Mouse (Mus musculus): ENCODE measurements around the gene Dennd1a.

Gene Dennd1a

DNA sequence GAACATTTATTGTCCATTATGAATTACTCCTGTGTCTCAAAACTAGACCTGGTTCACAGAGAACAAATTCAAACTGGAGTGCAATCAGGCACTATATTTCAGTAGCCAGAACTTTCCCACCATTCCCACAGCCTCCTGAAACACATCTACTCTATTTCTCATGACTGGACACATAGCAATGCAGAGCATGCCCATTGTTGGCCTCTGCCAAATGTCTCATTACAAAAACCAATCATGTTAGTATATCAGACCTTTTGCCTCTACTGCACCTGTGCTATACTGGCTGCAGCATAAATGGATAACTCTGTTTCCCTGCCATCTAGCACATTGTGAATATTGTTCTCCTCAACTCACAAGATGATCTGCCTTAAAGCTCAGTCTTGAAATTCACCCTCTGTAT is 238.2 kb downstream of the Dennd1a start:
- peak; percentile 87 for DNase-seq (ENCODE audit: inconsistent ontology term)

GRCm38 (mm10) chr2:38045286-38045685 is 241.9 kb downstream of the Dennd1a start:
- no peak for DNase-seq (ENCODE audit: inconsistent ontology term)

GRCm38 (mm10) chr2:38040845-38041244 is 246.3 kb downstream of the Dennd1a start:
- peak; percentile 98 for DNase-seq (ENCODE audit: inconsistent ontology term)

DNA sequence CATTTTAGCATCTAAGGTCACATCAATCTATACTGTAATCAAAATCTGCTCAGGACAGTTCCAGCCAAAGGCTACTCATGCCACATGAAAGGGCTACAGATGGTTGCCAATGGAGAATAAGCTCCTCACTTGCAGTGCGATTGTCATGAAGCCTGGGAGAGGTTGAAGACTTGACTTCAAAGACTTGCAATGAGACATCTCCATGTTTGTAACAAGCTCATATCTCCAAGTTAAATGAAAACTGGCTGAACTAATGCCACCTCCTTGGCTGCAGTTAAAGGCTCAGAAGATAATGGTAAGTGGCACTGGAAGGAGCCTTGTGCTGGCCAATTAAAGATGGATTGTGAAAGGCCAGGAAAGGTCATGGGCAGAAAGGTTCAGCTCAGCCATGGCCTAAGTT is 247.6 kb downstream of the Dennd1a start:
- DNase-seq (ENCODE audit: inconsistent ontology term), result no peak

- DNase-seq (ENCODE audit: inconsistent ontology term), result no peak
Measured at GRCm38 (mm10) chr2:38028317-38028716, 258.9 kb downstream of the Dennd1a start.

GRCm38 (mm10) chr2:38025615-38026014 is 261.6 kb downstream of the Dennd1a start:
- DNase-seq (ENCODE audit: inconsistent ontology term), result no peak

DNA sequence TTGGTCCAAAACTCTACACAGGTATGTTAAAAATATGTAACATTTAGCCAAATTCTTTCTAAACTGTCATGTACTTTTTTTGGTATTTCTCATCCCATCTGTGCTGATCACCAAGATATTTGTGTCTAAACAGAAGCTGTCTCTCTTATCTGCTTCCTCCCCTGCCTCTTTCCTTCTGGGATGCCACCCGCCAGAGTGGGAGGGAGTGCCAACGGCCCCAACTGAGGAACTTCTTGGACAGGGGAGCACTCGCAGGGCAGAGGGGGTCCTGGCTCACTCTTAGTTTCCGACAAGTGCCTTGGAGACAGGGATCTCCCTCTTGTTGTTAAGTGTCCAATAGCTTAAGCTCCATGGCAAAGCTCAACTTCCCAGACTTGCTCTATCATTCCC is 263.5 kb downstream of the Dennd1a start:
- DNase-seq (ENCODE audit: inconsistent ontology term), result no peak

DNA sequence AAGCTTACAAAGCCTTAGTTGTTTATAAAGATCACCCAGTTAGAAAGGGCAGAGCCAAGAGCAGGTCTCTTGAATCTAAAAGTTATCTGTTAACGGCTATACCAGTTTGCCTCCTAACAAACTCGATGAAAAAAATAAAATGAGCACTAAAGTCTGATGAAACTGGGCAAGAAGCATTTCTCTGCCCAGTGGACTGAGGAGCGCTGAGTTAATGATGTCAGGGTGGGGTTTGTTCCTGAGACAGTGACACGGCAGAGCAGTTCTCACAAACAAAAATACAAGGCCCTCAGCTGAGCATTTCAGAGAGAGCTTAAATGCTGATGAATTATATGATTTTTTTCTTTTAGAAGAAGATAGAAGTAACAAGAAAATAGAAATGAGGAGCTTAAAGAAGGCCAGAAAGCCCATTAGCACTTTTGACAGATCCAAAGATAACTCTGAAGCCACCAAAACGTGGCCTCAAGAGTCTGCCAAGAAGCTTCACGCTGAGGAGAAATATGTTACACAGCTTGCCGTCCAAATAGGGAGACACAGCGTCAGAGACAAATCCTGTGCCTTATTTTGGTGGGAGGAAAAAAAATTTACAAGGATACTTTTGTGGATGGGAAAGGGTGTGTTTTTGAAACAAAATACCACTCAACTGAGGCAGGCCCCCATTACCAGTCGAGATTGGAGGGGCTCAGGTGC is 264.0 kb downstream of the Dennd1a start:
- DNase-seq (ENCODE audit: inconsistent ontology term), result peak; percentile 32

DNA sequence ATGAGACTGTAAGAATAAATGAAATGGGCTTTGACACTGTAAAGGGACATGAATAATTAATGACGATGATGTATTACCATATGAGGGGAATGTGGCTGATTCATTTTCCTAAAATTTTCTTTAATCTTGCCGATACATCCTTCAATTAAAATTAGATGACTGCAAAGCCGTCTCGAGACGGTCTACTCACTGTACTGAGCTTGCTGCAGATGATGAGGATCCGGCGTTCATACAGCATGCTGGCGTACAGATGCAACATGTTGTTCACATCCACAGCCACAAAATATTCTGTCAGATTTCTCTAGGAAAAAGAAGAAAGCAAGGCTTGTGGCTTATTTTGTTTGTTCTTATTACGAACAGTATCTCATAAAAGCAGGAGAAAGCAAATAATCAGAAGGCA is 266.0 kb downstream of the Dennd1a start:
- DNase-seq (ENCODE audit: inconsistent ontology term), result no peak

GRCm38 (mm10) chr2:38014702-38015101 is 272.5 kb downstream of the Dennd1a start:
- no peak for DNase-seq (ENCODE audit: inconsistent ontology term)

- DNase-seq (ENCODE audit: inconsistent ontology term), result peak; percentile 72
Measured at GRCm38 (mm10) chr2:38013839-38014365, 273.3 kb downstream of the Dennd1a start.

DNA sequence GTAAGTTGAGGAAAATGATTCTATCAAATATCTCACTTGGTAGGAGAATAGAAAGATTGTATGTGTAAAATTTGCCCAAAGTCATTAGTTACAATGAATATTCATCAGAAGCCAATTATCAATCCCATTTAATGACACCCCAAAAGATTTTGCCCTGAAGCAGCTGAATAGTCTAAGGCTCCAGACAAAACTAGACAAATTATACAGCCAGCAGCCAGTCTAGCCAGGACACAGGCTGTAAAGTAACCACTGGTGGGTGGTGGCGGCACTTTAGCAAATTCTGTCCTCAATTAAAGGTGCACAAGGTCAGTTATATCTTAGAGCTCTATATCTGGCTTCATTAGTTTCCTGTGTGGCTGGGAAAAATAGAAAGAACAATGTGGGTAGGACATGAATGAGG is 280.0 kb downstream of the Dennd1a start:
- DNase-seq (ENCODE audit: inconsistent ontology term), result no peak

DNA sequence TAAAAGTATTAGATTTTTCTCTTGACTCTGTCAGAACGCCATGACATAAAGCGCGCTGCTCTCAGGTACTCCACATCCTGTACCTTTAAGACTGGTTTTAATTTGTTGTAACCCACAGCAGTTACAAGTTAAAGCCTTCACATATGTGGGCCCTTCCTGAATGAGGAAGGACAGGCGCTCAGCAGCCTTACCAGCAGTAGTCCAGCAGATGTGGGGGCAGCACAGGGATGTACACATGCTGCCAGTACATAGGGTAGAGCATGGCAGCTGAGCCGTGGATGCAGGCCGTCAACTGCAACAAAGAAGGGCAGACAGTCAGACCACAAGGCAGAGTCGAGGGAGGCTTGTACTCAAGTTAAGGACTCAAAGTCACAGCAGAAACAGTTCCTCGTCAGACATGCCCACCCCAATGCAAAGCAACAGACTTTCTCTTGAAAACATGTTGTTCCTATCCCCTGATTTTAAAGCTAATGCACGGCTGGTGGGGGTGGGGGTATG is 284.0 kb downstream of the Dennd1a start:
- DNase-seq (ENCODE audit: inconsistent ontology term), result no peak

- DNase-seq (ENCODE audit: inconsistent ontology term), result no peak
Measured at GRCm38 (mm10) chr2:38001004-38001403, 286.2 kb downstream of the Dennd1a start.

DNA sequence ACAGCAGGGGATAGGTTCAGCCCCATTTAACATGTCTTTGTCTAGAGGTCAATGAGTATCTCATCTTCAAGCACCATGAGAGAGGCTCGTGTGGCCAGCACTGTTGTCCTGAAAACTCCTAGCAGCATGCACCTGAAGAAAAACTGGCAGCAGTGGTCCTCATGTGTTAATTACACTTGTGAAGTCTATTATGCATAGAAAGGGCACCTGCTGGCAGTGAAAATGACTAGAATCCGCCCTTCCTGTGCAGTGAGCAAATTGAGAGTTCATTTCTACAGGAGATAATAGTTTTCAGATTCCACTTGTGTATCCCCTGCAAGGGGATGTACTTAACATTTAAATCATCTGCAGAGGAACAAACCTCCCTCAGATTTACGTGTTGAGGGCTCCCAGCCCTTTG is 289.2 kb downstream of the Dennd1a start:
- DNase-seq (ENCODE audit: inconsistent ontology term), result no peak

DNA sequence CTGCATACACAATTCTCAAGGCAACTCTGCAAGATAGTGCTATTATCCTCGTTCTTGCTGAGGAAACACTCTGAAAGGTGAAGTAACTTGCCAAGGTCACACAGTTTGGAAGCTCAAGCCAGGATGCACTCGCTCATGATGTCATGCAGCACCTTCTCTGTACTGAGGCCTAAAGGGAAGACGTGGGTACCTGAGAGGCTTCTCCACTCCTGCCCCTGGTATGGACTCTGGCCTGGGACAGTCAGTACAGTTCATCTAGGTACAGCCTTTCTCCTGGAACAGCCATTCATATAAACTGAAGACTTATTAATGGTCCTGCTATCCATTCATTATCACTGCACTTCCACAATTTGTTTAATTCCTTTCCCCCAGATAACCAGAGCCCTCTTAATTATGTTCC is 298.1 kb downstream of the Dennd1a start:
- no peak for DNase-seq (ENCODE audit: inconsistent ontology term)

DNA sequence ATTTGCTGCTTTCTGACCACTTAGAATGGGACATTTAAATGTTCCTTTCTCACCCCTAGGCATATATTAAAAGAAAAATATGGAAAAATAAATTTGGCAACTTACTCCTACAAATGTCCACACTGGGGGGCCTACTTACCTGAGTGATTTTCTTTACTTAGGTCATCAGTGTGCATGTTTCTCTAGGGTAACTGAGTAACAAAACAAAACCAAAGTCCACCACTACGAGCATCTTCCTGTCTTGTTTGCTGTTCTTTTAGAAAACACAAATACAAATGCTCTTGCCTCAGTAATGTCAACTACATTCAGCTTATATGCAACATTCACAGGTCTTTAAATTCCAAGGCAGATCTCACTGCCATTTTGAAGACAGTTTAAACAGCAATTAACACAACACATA is 298.9 kb downstream of the Dennd1a start:
- DNase-seq (ENCODE audit: inconsistent ontology term), result no peak

GRCm38 (mm10) chr2:37985690-37986222 is 301.4 kb downstream of the Dennd1a start:
- DNase-seq (ENCODE audit: inconsistent ontology term), result no peak

DNA sequence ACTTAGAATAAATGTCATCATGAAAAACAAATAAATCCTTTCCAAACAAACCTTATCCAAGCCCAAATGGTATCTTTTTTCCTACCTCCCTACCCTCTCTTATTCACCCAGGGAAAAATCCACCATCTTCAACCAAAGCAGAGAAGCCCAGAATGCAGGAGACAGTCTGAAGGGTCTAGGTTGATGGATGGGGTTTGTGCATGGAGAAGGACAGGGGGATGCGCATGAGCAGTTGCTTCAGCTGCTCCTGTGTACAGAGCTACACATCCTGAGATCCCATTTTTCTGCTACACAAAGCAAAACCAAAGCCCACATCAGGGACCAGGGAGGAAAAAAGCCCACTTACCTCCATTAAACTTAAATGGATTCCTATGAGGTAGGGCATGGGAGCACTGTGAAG is 304.5 kb downstream of the Dennd1a start:
- no peak for DNase-seq (ENCODE audit: inconsistent ontology term)

GRCm38 (mm10) chr2:37981562-37982403 is 305.4 kb downstream of the Dennd1a start:
- DNase-seq (ENCODE audit: inconsistent ontology term), result peak; percentile 86

- DNase-seq (ENCODE audit: inconsistent ontology term), result peak; percentile 85
Measured at GRCm38 (mm10) chr2:37974201-37974600, 313.0 kb downstream of the Dennd1a start.

DNA sequence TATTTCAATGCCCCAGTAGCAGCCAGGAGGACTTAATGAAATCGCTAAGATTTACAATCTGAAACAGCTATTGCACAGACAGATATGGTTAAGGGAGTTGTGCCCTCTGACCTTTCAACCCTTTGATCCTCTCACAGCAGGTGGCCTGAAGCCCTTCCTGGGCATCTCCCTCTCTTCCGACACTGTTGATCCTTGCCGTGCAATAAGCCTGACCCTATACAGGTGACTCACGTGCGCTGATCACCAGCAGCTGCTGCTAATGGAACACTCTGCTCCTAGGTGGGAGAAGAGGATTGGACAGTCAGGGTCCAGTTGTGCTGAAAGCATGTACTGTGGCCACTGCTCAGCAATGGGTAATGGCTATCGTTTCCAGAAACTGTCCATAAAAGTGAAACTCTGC is 314.6 kb downstream of the Dennd1a start:
- DNase-seq (ENCODE audit: inconsistent ontology term), result no peak
